Mouse (Mus musculus) liver, postnatal 0 days (tissue): ENCODE results near the gene Mybpc1.

Experiments used
- CTCF ChIP-seq: sonication (generic); IDR thresholded peaks from 2 replicates; pipeline ENCODE4 v1.5.1; 2016; ENCODE audit warnings: antibody characterized with exemption, low read depth
- EP300 ChIP-seq: IDR thresholded peaks from 2 replicates; pipeline ENCODE4 v1.6.1; 2016; ENCODE audit warnings: antibody characterized with exemption, low read depth, mild to moderate bottlenecking

GRCm38 (mm10) chr10:88501370-88501769 lies 103.6 kb downstream of the Mybpc1 start:
- TF ChIP-seq CTCF = no peak
- no peak for TF ChIP-seq EP300
